Mouse (Mus musculus) frontal cortex, postnatal 25 days (tissue): ENCODE data around the gene Snx10.

Experiments used
- DNase-seq, 2 experiments: peaks; one replicate each; pipeline ENCODE4 v3.0.0; 2022; ENCODE audit warnings: low spot score in 2 of 2

Snx10 gene

DNA sequence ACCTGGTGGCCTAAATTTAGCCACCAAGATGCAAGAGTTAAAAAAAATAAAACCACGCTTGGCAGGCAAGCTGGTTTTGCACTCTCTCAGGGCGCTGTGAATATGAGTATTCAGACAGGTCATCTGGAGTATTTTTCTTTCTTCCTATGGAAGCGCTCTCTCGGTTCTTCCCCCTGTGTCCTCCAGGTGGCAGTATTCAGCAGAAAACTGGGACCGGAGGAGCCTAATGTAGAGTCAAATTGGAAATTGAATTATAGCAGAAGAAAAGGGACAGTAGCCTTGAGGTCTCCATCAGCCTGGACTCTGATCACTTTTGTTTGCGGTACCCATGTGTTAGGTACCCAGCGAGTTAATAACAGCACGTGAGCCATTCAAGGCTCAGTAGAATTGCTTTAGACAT, 62.3 kb downstream of the Snx10 start:
- DNase-seq: peak; percentile 48 to 54

DNA sequence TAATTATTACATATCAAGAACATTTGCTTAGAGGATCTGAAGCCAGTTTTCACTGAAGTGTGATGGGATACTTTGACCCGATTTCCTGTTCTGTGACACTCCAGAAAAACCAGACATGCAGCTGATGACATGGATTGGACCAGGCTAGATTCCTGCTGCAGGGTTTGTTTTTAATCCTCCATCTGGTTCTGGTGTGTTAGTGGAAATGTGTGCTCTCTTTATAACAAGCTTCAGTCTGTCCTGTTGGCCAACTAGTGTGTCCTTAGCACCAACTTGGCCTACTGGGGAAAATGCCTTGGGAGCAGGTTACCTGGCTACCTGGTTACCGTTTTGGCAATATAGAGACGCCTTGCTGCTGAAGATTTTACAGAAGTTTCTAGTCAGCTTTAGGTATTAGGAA, 63.6 kb downstream of the Snx10 start:
- no peak for DNase-seq

GRCm38 (mm10) chr6:51591264-51591663, 67.6 kb downstream of the Snx10 start:
- no peak for DNase-seq

GRCm38 (mm10) chr6:51591844-51592243, 68.1 kb downstream of the Snx10 start:
- no peak for DNase-seq

GRCm38 (mm10) chr6:51592356-51593115, 68.8 kb downstream of the Snx10 start:
- DNase-seq: peak; percentile 83 to 91

DNA sequence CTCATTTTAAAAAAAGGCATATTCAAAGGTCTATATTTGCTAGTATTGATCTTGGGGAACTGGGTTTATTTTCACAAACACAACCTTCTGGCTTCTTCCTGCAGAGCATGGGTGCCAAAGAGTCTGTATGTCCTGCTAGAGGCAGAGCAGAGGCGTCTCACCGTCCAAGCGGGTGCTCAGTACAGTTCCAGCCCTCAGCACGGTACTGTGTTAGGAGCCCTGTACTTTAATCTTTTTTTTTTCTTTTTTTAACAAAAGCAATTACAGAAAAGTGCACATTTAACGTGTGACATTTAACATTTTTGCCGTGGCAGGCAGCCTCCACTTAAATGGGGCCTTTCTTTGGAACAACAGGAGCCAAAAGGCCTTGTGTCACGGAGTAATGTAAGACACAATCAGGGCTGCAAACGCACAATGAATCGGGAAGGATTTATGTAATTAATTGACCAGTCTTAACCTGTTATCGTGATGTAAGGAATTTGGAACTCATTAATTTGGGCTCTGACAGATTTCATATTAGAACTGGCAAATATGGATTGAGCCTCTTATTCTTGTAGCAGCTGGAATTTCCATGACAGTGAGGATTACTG, 69.8 kb downstream of the Snx10 start:
- DNase-seq: no peak

- DNase-seq: no peak
Measured at GRCm38 (mm10) chr6:51594516-51594915, 70.8 kb downstream of the Snx10 start.

GRCm38 (mm10) chr6:51598058-51598457, 74.4 kb downstream of the Snx10 start:
- no peak for DNase-seq

- DNase-seq: no peak
Measured at GRCm38 (mm10) chr6:51600412-51600811, 76.7 kb downstream of the Snx10 start.

- no peak for DNase-seq
Measured at GRCm38 (mm10) chr6:51602341-51602740, 78.6 kb downstream of the Snx10 start.

GRCm38 (mm10) chr6:51603691-51604090, 80.0 kb downstream of the Snx10 start:
- DNase-seq: no peak

DNA sequence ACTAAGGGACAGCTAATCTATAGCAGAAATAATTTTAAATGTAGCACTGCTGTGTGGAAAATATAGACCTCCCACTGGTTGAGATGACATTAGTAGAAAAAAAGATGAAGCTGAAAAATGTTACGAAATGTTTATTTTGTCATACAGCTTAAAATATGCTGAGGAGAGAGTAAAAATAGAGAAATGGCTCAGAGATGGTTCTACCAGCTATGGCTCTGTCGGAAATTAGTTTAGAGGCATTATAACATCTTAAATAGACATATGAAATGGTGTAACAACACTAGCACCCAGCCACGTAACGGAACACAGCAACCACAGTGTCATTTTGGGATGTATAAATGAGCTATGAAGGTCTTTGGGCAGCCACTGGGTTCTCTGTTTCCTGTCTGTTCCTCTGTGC, 82.5 kb downstream of the Snx10 start:
- no peak for DNase-seq

- no peak for DNase-seq
Measured at GRCm38 (mm10) chr6:51606803-51607202, 83.1 kb downstream of the Snx10 start.

DNA sequence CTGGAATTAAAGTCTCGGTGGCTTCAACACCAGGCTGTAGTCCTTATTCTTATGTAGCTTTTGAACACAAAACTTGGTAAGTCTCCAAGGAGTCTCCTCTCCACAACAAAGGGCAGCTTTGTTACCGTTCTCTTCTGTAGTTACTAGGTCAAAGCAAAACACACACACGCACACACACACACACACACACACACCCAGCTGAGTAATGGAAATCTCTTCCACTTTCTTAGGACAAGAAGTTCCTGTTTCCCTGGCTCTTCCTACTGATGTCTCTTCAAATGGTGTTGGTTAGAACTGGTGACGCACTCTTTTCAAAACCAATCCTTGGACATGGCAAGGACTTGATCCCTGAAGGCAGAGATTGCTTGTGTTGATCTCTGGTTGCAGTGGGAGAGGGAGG, 87.9 kb downstream of the Snx10 start:
- no peak for DNase-seq

DNA sequence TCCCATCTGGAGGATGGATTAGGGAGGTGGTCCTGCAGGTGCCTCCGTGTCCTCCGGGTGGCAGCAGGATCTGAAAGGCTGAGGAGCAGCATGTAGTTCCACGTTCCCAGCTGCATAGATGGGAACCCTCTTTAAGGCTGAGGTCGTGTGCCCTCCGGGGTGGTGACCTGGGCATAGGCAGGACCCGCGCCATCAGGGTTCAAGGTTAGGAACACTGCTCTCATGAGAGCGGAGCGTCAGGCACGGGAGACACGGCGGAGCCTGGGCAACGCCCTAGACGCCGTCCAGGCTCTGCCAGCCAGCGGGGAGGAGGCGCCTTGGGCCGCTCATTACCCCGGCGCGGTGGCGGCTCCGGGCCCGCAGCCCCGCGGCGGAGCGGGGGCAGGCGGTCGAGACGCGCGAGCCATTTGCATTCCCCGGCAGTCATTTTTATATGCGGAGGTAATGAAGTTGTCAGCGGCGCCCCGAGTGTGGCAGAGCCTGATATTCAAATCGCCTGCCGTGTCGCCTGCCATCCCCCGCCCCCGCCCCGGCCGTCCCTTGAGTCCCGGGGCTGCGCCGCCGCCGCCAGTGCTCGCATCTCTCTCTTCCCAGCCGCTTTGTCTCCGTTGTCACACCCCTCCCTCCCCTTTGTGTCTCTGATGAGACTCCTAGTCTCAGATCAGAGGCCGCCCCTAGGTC, 88.8 kb downstream of the Snx10 start:
- peak in 1 of 2 experiments; percentile 58 for DNase-seq

DNA sequence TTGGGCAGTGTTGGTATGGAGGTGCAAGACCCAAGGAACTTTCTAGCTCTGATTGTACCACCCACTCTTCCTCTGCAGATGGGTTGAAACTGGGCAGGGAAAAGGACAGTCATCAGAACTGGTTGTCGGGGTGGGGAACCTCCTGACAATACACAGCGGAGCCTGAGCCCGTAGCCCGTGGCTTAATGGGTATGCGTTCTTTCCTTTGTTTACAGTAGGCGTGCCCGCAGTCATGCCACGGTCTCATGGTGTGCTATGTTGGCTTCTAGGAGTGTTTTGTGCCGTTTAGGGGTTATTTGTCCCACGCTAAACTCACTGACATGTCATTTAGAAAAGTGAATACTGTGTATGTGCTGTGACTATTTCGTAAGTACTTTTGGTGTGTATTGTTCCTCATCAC, 90.0 kb downstream of the Snx10 start:
- DNase-seq: no peak

DNA sequence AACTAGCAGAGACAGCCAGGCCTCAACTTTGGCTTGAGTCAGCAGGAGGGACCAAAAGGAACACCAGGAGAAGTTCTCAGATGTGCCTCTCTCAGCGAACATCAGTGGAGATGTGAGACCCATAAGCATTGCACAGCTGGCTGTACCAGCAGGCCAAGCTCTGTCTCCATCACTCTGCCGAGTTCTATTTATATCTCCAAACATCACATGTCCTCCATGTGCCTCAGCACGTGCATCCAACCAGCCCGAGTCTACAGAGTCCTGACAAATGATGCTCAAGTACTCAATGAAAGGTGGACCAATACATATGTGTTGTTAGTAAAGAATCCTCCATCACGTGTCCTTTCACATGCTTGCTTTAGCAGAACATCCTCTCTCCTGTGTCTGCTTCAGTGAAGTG, 103.1 kb downstream of the Snx10 start:
- DNase-seq: no peak

DNA sequence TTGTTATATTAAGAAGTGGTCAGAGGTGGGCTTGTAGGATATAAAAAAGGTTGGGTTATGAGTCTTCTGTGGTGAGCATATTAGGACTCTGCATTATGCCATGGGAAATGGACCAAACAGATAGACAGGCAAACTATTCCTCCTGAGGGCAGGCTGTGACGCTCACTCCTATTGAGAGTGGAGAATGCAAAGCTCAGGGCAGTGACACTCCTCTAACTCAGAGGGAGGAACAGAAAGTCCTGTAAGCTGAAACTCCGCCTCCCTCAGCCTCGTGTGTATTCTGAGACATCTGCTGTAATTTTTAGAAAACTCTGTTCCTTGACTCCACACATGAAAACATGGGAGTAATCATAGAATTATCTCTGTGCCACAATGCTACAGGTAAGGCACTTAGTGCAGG, 106.0 kb downstream of the Snx10 start:
- no peak for DNase-seq

DNA sequence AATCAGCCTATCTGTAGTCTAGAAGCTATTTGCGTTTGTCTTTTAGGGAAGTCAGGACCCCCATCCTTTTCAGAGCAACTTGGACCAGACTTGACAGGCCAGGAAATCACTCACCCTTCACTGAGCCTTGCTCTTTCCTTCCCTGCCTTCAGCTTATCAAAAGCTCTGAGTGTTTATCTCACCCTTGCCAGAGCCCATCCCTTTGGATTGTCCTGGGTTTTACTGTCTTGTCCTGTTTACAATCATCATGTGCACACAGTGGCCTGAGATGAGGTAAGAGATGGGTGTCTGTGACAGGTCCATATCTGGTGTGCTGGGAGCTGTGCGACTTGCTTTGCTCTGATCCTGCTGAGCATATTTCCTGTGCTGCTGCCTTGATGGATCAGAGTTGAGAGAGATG, 106.5 kb downstream of the Snx10 start:
- DNase-seq: no peak

DNA sequence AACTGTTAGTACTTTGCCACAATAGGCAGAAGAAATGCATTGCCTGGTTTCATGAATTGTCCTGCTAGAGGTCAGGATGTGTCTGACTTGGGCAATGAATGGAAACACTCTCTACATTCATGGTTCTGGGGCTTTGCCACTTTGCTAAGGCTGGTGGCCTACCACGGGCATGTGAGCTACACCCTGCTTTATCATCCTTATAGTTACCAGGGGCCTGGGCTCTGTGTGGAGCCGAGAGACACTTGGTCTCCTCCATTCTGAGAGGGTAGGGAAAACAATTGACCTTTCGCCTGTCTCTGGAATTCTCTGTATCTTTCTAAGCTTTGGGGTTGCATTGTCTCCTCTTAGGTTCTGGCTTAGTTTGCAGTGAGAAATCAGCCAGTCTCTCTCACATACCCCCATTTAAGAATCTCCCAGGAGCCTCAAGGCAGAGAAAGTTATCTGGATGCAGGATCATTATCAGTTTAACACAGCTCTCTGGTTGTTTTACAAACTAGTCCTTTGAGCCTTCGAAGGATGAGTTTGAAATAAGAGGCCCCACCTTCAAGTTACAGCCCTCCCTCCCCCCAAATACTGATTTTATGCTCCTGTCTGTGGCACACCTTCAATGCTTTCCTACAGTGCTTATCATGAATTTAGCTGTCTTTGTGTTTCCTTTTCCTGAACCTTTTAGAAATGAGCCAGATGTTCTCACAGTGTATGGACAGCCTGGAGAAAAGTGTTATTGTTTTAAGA, 109.4 kb downstream of the Snx10 start:
- no peak for DNase-seq

DNA sequence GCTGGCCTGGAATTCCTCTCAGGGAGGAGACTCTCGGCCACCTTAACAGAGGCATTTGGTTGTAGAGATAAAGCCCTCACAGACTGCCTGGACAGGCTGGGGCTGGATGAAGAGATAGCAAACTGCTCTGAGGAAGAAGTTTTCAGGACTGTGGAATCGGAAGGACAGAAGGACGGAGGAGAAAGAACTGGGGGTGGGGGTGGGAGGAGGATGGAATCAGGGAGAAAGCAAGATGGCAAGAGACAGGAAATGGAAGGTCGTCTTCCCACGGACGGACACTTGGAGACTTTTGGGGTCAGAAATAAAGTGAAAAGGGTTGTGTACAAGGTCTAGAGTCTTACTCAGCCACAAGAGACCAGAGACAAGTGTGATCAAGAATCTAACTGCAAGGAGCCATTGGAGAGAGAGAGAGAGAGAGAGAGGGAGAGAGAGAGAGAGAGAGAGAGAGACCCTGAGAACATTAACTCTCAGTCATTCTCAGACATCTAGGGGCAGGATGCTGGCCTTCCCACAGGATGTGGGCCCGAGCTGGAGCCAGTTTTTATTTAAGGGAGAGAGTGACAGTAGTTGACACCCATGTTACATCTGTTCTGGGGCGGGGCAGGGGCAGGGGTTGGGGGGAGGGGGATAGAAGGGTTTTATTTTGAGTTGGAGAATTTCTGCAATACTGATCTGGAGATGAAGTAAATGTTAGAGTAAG, 110.1 kb downstream of the Snx10 start:
- no peak for DNase-seq
